Mouse (Mus musculus) midbrain, embryonic 12.5 days (tissue): ENCODE results near the gene Specc1. TPM values are rescaled to one million over a fixed set of nuclear protein-coding genes. Genes with fewer than 3 reads are reported as not detected.

Experiments
- ATAC-seq: fragments of 200-750 bp; cut with Nextera tagmentation; 2 replicates; pipeline ENCODE4 v1.8.0; 2017; ENCODE audit warnings: low read depth, moderate TSS enrichment, moderate library complexity; ENCODE audit not compliant: low FRiP score
- H3K27ac ChIP-seq: fragments of 300-500 bp; sonication (generic); replicated peaks from 2 replicates; pipeline ENCODE4 v1.5.1; 2016; ENCODE audit warnings: mild to moderate bottlenecking
- H3K27me3 ChIP-seq: fragments of 300-500 bp; sonication (generic); 2 replicates; pipeline ENCODE4 v1.6.1; 2016; ENCODE audit warnings: mild to moderate bottlenecking
- H3K36me3 ChIP-seq: fragments of 300-500 bp; sonication (generic); 2 replicates; pipeline ENCODE4 v1.6.1; 2016
- H3K4me1 ChIP-seq: fragments of 300-500 bp; sonication (generic); 2 replicates; pipeline ENCODE4 v1.6.1; 2016
- H3K4me2 ChIP-seq: fragments of 300-500 bp; sonication (generic); replicated peaks from 2 replicates; pipeline ENCODE4 v1.6.1; 2016; ENCODE audit warnings: mild to moderate bottlenecking, moderate library complexity
- H3K4me3 ChIP-seq: fragments of 300-500 bp; sonication (generic); 2 replicates; pipeline ENCODE4 v1.5.1; 2016; ENCODE audit warnings: mild to moderate bottlenecking
- H3K9ac ChIP-seq: fragments of 300-500 bp; sonication (generic); replicated peaks from 2 replicates; pipeline ENCODE4 v1.6.1; 2016; ENCODE audit warnings: mild to moderate bottlenecking, moderate library complexity
- H3K9me3 ChIP-seq: fragments of 300-500 bp; sonication (generic); 2 replicates; pipeline ENCODE4 v1.6.1; 2016; ENCODE audit warnings: mild to moderate bottlenecking
- WGBS: fragments of 180-500 bp; shearing (Covaris S2); methylation state at CpG from one replicate; pipeline ENCODE4 v1.1.7; 2016; 5-methylcytosine and 5-hydroxymethylcytosine counted together
- polyA plus RNA-seq: library from polyadenylated mRNA; unstranded; fragments of >200 nt; fragmentation: Nextera tagmentation; extraction: Ambion mirVana; gene quantifications from 2 replicates; pipeline ENCODE4 v1.2.1, GENCODE M21; 2016

Specc1 gene
- 14.7 and 16.6 TPM in 2 replicates for polyA plus RNA-seq

- Histone ChIP-seq H3K27ac (no peak within 1 kb of the TSS), H3K9ac (peak within 1 kb of the TSS; percentile 63), H3K4me3 (peak within 1 kb of the TSS; percentile 72), H3K36me3 (no peaks in the 10 kb centered on the region), H3K4me2 (peak within 1 kb of the TSS; percentile 100), H3K9me3 (no peaks in the 10 kb centered on the region), H3K4me1 (no peaks in the 10 kb centered on the region; the same call in 1 of the 2 replicates), H3K27me3 (peaks cover 24% of the 10 kb centered on the region)
- under 1% methylated on average over 52 of the region's 58 CpGs for WGBS
- peak; percentile 94 for ATAC-seq
These were observed at the start of gene Specc1 for GRCm38 (mm10) chr11:61956572-61957295. Gene Specc1, plus strand, starts transcription at chr11:61956763.

GRCm38 (mm10) chr11:61908315-61908714 lies 48.2 kb upstream of the Specc1 start:
- Histone ChIP-seq H3K36me3 (peaks cover 52% of the 10 kb centered on the region), H3K9ac (no peak overlapping the region)
- no peak for ATAC-seq

GRCm38 (mm10) chr11:61919702-61920101 lies 36.9 kb upstream of the Specc1 start:
- Histone ChIP-seq H3K4me1 (no peaks in the 10 kb centered on the region), H3K4me2 (no peak overlapping the region), H3K27me3 (no peaks in the 10 kb centered on the region), H3K9ac (no peak overlapping the region), H3K27ac (no peak overlapping the region), H3K4me3 (no peak overlapping the region), H3K36me3 (peaks cover 33% of the 10 kb centered on the region), H3K9me3 (no peaks in the 10 kb centered on the region)
- 94% methylated on average over 3 of the region's 3 CpGs for WGBS
- no peak for ATAC-seq

More at GRCm38 (mm10) chr11:61908315-61908714, 48.2 kb upstream of the Specc1 start:
- Histone ChIP-seq H3K4me1 (no peaks in the 10 kb centered on the region), H3K27me3 (no peaks in the 10 kb centered on the region), H3K4me2 (no peak overlapping the region), H3K9me3 (no peaks in the 10 kb centered on the region), H3K4me3 (no peak overlapping the region), H3K27ac (no peak overlapping the region)

GRCm38 (mm10) chr11:61923309-61923708 lies 33.3 kb upstream of the Specc1 start:
- no peak overlapping the region for H3K4me2 ChIP-seq
- no peak overlapping the region for H3K9ac ChIP-seq
- 82% methylated on average over 1 of the region's 1 CpGs for WGBS
- no peak for ATAC-seq
- H3K27me3 ChIP-seq: no peaks in the 10 kb centered on the region
- no peak overlapping the region for H3K4me3 ChIP-seq
- no peaks in the 10 kb centered on the region for H3K9me3 ChIP-seq
- no peak overlapping the region for H3K27ac ChIP-seq
- H3K36me3 ChIP-seq: peaks cover 17% of the 10 kb centered on the region
- no peaks in the 10 kb centered on the region for H3K4me1 ChIP-seq

- Histone ChIP-seq H3K4me3 (peak overlapping the region; percentile 82), H3K27me3 (no peaks in the 10 kb centered on the region)
- ATAC-seq: peak; percentile 80
These were observed 27.1 kb upstream of the Specc1 start for GRCm38 (mm10) chr11:61929323-61930097.

GRCm38 (mm10) chr11:61930098-61930517 lies 26.5 kb upstream of the Specc1 start, which contains the start of gene Akap10:
Gene Akap10, minus strand, starts transcription at chr11:61930252.
- Histone ChIP-seq H3K27ac (peak within 1 kb of the TSS; percentile 91), H3K9me3 (no peaks in the 10 kb centered on the region), H3K4me3 (peak within 1 kb of the TSS; percentile 82), H3K4me1 (peaks cover 15% of the 10 kb centered on the region), H3K9ac (peak within 1 kb of the TSS; percentile 88), H3K27me3 (no peaks in the 10 kb centered on the region), H3K36me3 (no peaks in the 10 kb centered on the region), H3K4me2 (peak within 1 kb of the TSS; percentile 63)
- WGBS: under 1% methylated on average over 43 of the region's 43 CpGs
- ATAC-seq: peak; percentile 94

More at GRCm38 (mm10) chr11:61929323-61930097, 27.1 kb upstream of the Specc1 start:
- 2% methylated on average over 47 of the region's 47 CpGs for WGBS
- Histone ChIP-seq H3K9me3 (no peaks in the 10 kb centered on the region), H3K9ac (peak overlapping the region; percentile 88), H3K4me2 (peak overlapping the region; percentile 63), H3K4me1 (peaks cover 15% of the 10 kb centered on the region), H3K27ac (peak overlapping the region; percentile 91), H3K36me3 (no peaks in the 10 kb centered on the region)

- H3K27ac ChIP-seq: peak overlapping the region; percentile 91
- no peaks in the 10 kb centered on the region for H3K9me3 ChIP-seq
- no peaks in the 10 kb centered on the region for H3K27me3 ChIP-seq
- peak overlapping the region; percentile 82 for H3K4me3 ChIP-seq
- no peaks in the 10 kb centered on the region for H3K36me3 ChIP-seq
- WGBS: 21% methylated on average over 11 of the region's 11 CpGs
- peak overlapping the region; percentile 63 for H3K4me2 ChIP-seq
- no peak; the same call in 1 of the 2 replicates for ATAC-seq
- H3K4me1 ChIP-seq: peaks cover 15% of the 10 kb centered on the region
- peak overlapping the region; percentile 88 for H3K9ac ChIP-seq
These were observed 25.6 kb upstream of the Specc1 start for GRCm38 (mm10) chr11:61930640-61931586.

- no peak overlapping the region for H3K27ac ChIP-seq
- H3K27me3 ChIP-seq: no peaks in the 10 kb centered on the region
- no peaks in the 10 kb centered on the region for H3K9me3 ChIP-seq
- WGBS: 95% methylated on average over 1 of the region's 1 CpGs
- H3K4me2 ChIP-seq: no peak overlapping the region
- no peaks in the 10 kb centered on the region for H3K36me3 ChIP-seq
- H3K4me3 ChIP-seq: no peak overlapping the region
- no peaks in the 10 kb centered on the region for H3K4me1 ChIP-seq
- no peak for ATAC-seq
- no peak overlapping the region for H3K9ac ChIP-seq
These were observed 18.8 kb upstream of the Specc1 start for GRCm38 (mm10) chr11:61937761-61938160.

- Histone ChIP-seq H3K36me3 (no peaks in the 10 kb centered on the region), H3K4me2 (no peak overlapping the region), H3K4me1 (no peaks in the 10 kb centered on the region), H3K9me3 (no peaks in the 10 kb centered on the region), H3K27ac (no peak overlapping the region), H3K9ac (no peak overlapping the region), H3K27me3 (no peaks in the 10 kb centered on the region), H3K4me3 (no peak overlapping the region)
- 88% methylated on average over 2 of the region's 2 CpGs for WGBS
- no peak for ATAC-seq
These were observed 13.7 kb upstream of the Specc1 start for GRCm38 (mm10) chr11:61942903-61943302.

- 84% methylated on average over 9 of the region's 9 CpGs for WGBS
- no peaks in the 10 kb centered on the region for H3K9me3 ChIP-seq
- no peak overlapping the region for H3K4me2 ChIP-seq
- H3K4me1 ChIP-seq: no peaks in the 10 kb centered on the region
- ATAC-seq: no peak
- no peaks in the 10 kb centered on the region for H3K36me3 ChIP-seq
- no peak overlapping the region for H3K4me3 ChIP-seq
- H3K27ac ChIP-seq: no peak overlapping the region
- no peaks in the 10 kb centered on the region for H3K27me3 ChIP-seq
- no peak overlapping the region for H3K9ac ChIP-seq
These were observed 12.1 kb upstream of the Specc1 start for GRCm38 (mm10) chr11:61944417-61944816.

GRCm38 (mm10) chr11:61946608-61947007 lies 10.0 kb upstream of the Specc1 start:
- Histone ChIP-seq H3K9me3 (no peaks in the 10 kb centered on the region), H3K4me1 (no peaks in the 10 kb centered on the region), H3K4me2 (no peak overlapping the region), H3K4me3 (no peak overlapping the region), H3K9ac (no peak overlapping the region), H3K27ac (no peak overlapping the region), H3K36me3 (no peaks in the 10 kb centered on the region), H3K27me3 (no peaks in the 10 kb centered on the region)
- 94% methylated on average over 4 of the region's 4 CpGs for WGBS
- no peak for ATAC-seq
